Mouse (Mus musculus) ovary, adult 10 weeks (tissue): ENCODE data around the gene Naip6. TPM values are rescaled to one million over a fixed set of nuclear protein-coding genes. Genes with fewer than 3 reads are reported as not detected.

Experiments used
- polyA plus RNA-seq: library from polyadenylated mRNA; stranded (reverse); fragments of 350-450 nt; fragmentation: Illumina TruSeq; extraction: RNeasy Lipid Tissue Mini Kit (QIAGEN cat#74804); gene quantifications from one replicate; pipeline ENCODE4 v1.2.3, GENCODE M21; 2014

Naip6 gene
- polyA plus RNA-seq: 0.91 TPM

DNA sequence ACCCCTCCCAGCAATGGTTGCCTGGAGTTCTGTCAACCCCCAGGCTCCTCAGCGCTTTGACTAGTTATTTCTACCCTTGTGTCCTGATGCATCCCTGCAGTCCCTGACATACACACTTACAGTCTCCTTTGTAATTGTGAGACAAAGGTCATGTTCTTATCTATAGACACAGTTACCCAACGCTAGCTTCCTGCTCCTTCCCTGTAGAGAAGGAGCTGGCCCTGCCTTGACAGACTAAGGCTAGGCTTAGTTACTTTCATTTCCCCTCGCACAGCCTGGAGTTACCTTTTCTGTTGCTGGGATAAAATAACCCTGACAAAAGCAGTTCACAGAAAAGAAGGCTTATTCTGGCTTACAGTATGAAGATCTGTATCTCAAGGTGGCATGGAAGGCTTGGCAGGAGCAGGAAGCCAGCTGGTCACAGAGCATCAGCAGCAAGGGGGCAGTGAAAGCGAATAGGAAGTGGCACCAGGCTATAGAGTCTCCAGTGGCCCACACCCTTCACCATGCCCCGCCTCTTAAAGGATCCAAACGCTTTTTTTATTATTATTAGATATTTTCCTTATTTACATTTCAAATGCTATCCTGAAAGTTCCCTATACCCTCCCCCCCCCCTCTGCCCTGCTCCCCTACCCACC is at the start of gene Naip6:
Gene Naip6, minus strand, starts transcription at position 419 of the 638 bp plus-strand sequence.

DNA sequence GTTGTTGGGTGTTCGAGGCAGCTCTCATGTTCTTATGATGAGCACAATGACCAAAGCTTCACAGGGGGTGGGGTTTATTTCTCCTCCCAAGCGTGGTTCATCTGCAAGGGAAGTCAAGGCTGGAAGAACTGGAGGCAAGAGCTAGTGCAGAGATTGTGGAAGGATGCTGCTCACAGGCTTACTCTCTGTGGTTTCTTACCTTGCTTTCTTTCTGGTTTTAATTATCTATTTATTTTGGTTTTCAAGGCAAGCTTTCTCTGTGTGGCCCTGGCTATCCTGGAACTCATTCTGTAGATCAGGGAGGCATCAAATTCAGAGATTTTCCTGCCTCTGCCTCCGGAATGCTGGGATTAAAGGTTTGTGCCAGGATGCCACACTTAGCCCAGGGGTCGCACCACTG is 71.3 kb downstream of the Naip6 start, which contains the start of gene Naip5:
Gene Naip5, minus strand, starts transcription at position 101 of the 400 bp plus-strand sequence.

Other genes with a start within 250 kb of the Naip6 start
- gene Bdp1, start 213.6 kb downstream of the Naip6 start, polyA plus RNA-seq: 60.2 TPM
- gene Serf1, start 209.7 kb downstream of the Naip6 start, polyA plus RNA-seq: 335 TPM
- 109 TPM for gene Smn1, start 192.8 kb downstream of the Naip6 start, polyA plus RNA-seq
- gene Naip2, start 115.6 kb downstream of the Naip6 start, polyA plus RNA-seq: 3.4 TPM
- gene Naip5, start 71.4 kb downstream of the Naip6 start, polyA plus RNA-seq: 3.1 TPM
- 0.40 TPM for gene Naip1, start 135.2 kb upstream of the Naip6 start, polyA plus RNA-seq
- 82.3 TPM for gene Gtf2h2, start 174.9 kb upstream of the Naip6 start, polyA plus RNA-seq
- 9.6 TPM for gene Ocln, start 235.0 kb upstream of the Naip6 start, polyA plus RNA-seq